Mouse (Mus musculus) hindlimb bud, embryonic 11.5 days (tissue): ENCODE data around the gene Dusp28.
"Not testable (repeated sequence)": the region's sequence is repeated elsewhere in the genome, so short reads cannot be mapped to it uniquely, and the experiment has no call there.

Source experiments
- DNase-seq: peaks from one replicate; pipeline ENCODE4 v3.0.0-alpha.2; 2012; ENCODE audit warnings: low read depth, low spot score; ENCODE audit errors: extremely low spot score

Gene Dusp28

GRCm38 (mm10) chr1:92936467-92936866, 29.7 kb downstream of the Dusp28 start:
- no peak for DNase-seq

DNA sequence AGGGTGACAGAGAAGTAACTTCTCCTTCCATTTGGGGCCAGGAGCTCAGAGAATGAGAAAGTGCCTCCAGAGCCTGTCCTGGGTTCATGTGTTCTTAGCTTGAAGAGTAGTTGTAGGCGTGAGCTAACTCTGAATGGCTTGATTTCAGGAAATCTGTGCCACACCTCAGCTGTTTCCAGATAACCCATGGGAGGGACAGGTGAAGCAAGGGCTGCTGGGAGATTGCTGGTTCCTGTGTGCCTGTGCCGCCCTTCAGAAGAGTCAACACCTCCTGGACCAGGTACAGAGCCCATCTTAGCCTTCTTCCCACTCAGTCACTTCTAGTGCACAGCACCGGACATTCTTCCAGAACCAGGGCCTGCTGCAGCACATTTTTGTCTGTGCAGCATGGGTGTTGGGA, 31.0 kb downstream of the Dusp28 start:
- no peak for DNase-seq

DNA sequence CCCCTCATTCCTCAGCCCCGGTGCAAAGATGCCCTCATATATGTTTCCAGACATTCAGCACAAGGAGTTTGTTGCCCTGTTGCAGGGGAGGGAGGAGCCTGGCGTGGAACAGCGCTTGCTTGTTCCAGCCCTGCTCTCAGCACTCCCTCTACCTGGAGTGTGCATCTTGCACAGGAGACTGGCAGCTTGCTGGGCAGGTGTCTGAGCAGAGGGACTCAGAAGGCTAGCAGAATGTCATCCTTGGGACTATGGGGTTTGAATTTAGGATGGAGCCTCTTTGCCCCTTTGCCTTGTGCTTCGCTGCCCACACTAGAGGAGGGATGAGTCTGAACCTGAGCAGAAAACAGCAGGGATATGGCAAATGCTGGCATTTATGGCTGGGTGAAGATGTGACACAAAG, 33.0 kb downstream of the Dusp28 start:
- DNase-seq = no peak

- DNase-seq = no peak
Observed at GRCm38 (mm10) chr1:92943219-92943989, 36.6 kb downstream of the Dusp28 start.

GRCm38 (mm10) chr1:92947966-92948365, 41.2 kb downstream of the Dusp28 start:
- DNase-seq = no peak

GRCm38 (mm10) chr1:92949426-92949825, 42.6 kb downstream of the Dusp28 start:
- no peak for DNase-seq

DNA sequence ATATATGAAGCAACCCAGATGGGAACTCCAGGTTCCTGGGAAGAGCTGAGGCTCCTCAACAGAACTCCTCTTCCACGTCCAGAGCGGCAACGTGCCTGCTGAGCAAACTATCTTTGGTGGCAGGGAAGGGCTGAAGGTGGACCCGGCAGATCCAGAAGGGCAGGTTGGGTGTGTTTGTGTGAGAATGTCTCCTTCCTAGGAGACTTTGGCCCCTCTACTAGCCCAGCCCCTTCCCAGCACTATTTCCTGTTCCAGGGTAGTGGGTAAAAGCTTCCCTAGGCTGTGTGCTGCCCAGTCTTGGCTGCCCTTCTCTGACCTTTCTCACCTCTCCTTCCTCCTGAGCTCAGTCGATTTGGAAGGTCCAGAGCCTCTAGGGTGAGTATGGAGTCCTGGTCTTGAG, 43.8 kb downstream of the Dusp28 start, which contains the start of gene Gpr35:
Gene Gpr35 (plus strand): TSS at position 259 of the 400 bp plus-strand sequence.
- DNase-seq = no peak

- DNase-seq = no peak
Observed at GRCm38 (mm10) chr1:92953641-92954040, 46.9 kb downstream of the Dusp28 start.

DNA sequence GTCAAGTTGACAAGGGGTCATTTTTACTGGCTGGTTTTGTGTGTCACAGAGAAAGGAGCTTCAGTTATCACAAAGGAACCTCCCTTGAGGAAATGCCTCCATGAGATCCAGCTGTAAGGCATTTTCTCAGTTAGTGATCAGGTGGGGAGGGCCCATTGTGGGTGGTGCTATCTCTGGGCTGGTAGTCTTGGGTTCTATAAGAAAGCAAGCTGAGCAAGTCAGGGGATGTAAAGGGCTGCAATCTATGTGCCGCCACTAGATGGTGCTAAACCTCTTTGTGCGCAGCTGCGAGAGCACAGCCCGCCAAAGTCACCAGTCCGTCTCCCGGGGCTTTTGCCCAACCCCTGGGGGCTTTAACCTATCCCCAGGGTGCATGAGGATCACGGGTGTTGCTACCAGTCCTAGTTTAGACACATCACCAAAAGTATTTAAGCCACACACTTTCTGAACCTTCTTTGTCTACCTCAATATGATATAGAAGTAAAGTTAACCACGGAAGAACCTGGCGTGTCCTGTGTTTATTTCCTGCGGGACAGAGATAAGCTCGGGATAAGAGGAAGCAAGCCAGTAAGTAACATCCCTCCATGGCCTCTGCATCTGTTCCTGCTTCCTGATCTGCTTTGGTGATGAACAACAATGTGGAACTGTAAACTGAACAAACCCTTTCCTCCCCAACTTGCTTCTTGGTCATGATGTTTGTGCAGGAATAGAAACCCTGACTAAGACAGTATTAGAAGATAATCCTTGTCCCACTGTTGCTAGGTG, 50.0 kb downstream of the Dusp28 start:
- DNase-seq = not testable (repeated sequence)
